Mouse (Mus musculus): ENCODE results near the gene Agbl1. TPM values are rescaled to one million over a fixed set of nuclear protein-coding genes. Genes with fewer than 3 reads are reported as not detected.

The Agbl1 gene
- polyA plus RNA-seq, 1 experiment from 2014 or later = not detected

GRCm38 (mm10) chr7:76411933-76412587, 182.4 kb downstream of the Agbl1 start:
- ATAC-seq (ENCODE audit: low FRiP score, low TSS enrichment) (no peak), DNase-seq (ENCODE audit: low spot score) (no peak)
- TF ChIP-seq CTCF (IDR thresholded peaks at IDR 0.05; ENCODE audit: low read depth) (no peak), EP300 (optimal IDR thresholded peaks at IDR 0.05) (no peak)
- Histone ChIP-seq H3K36me3 (ENCODE audit: control insufficient read depth, insufficient read depth, low read length) (no peaks in the 10 kb centered on the region), H3K4me1 (replicated peaks; ENCODE audit: control insufficient read depth, insufficient read depth) (no peaks in the 10 kb centered on the region), H3K27ac (replicated peaks) (no peak overlapping the region), H3K4me2 (replicated peaks; ENCODE audit: low read depth) (no peak overlapping the region), H3K27me3 (ENCODE audit: control insufficient read depth, insufficient read depth, low read length) (no peaks in the 10 kb centered on the region), H3K4me3 (ENCODE audit: low read depth, low read length) (no peak overlapping the region), H3K9me3 (ENCODE audit: control insufficient read depth, low read length) (no peaks in the 10 kb centered on the region), H3K9ac (ENCODE audit: low read length) (no peak overlapping the region)
- WGBS = 70% methylated on average over 4 of the region's 4 CpGs

- H3K36me3 ChIP-seq (ENCODE audit: control insufficient read depth, insufficient read depth, low read length) = no peaks in the 10 kb centered on the region
- no peaks in the 10 kb centered on the region for H3K27me3 ChIP-seq (ENCODE audit: control insufficient read depth, insufficient read depth, low read length)
- H3K9ac ChIP-seq (ENCODE audit: low read length) = no peak overlapping the region
- TF ChIP-seq CTCF (IDR thresholded peaks at IDR 0.05; ENCODE audit: low read depth) (no peak), EP300 (optimal IDR thresholded peaks at IDR 0.05) (no peak)
- no peak overlapping the region for H3K4me3 ChIP-seq (ENCODE audit: low read depth, low read length)
- no peaks in the 10 kb centered on the region for H3K9me3 ChIP-seq (ENCODE audit: control insufficient read depth, low read length)
- H3K4me1 ChIP-seq (replicated peaks; ENCODE audit: control insufficient read depth, insufficient read depth) = no peaks in the 10 kb centered on the region
- no peak for ATAC-seq (ENCODE audit: low FRiP score, low TSS enrichment)
- H3K27ac ChIP-seq (replicated peaks) = no peak overlapping the region
- no peak overlapping the region for H3K4me2 ChIP-seq (replicated peaks; ENCODE audit: low read depth)
- DNase-seq (ENCODE audit: low spot score) = no peak
- WGBS = 40% methylated on average over 3 of the region's 3 CpGs
Measured at GRCm38 (mm10) chr7:76416084-76416597, 186.5 kb downstream of the Agbl1 start.

GRCm38 (mm10) chr7:76438581-76438980, 208.9 kb downstream of the Agbl1 start:
- no peak for DNase-seq (ENCODE audit: low spot score)
- no peak for ATAC-seq (ENCODE audit: low FRiP score, low TSS enrichment)
- Histone ChIP-seq H3K4me2 (replicated peaks; ENCODE audit: low read depth) (no peak overlapping the region), H3K4me3 (ENCODE audit: low read depth, low read length) (no peak overlapping the region), H3K9ac (ENCODE audit: low read length) (no peak overlapping the region), H3K36me3 (ENCODE audit: control insufficient read depth, insufficient read depth, low read length) (no peaks in the 10 kb centered on the region), H3K27me3 (ENCODE audit: control insufficient read depth, insufficient read depth, low read length) (no peaks in the 10 kb centered on the region), H3K27ac (replicated peaks) (no peak overlapping the region), H3K9me3 (ENCODE audit: control insufficient read depth, low read length) (no peaks in the 10 kb centered on the region), H3K4me1 (replicated peaks; ENCODE audit: control insufficient read depth, insufficient read depth) (no peaks in the 10 kb centered on the region)
- TF ChIP-seq EP300 (optimal IDR thresholded peaks at IDR 0.05) (no peak), CTCF (IDR thresholded peaks at IDR 0.05; ENCODE audit: low read depth) (no peak)

- TF ChIP-seq CTCF (IDR thresholded peaks at IDR 0.05; ENCODE audit: low read depth) (no peak), EP300 (optimal IDR thresholded peaks at IDR 0.05) (no peak)
- H3K36me3 ChIP-seq (ENCODE audit: control insufficient read depth, insufficient read depth, low read length) = no peaks in the 10 kb centered on the region
- no peaks in the 10 kb centered on the region for H3K4me1 ChIP-seq (replicated peaks; ENCODE audit: control insufficient read depth, insufficient read depth)
- ATAC-seq (ENCODE audit: low FRiP score, low TSS enrichment) (no peak), DNase-seq (ENCODE audit: low spot score) (no peak)
- no peak overlapping the region for H3K27ac ChIP-seq (replicated peaks)
- H3K9me3 ChIP-seq (ENCODE audit: control insufficient read depth, low read length) = no peaks in the 10 kb centered on the region
- H3K9ac ChIP-seq (ENCODE audit: low read length) = no peak overlapping the region
- no peaks in the 10 kb centered on the region for H3K27me3 ChIP-seq (ENCODE audit: control insufficient read depth, insufficient read depth, low read length)
- no peak overlapping the region for H3K4me3 ChIP-seq (ENCODE audit: low read depth, low read length)
- 79% methylated on average over 4 of the region's 4 CpGs for WGBS
- no peak overlapping the region for H3K4me2 ChIP-seq (replicated peaks; ENCODE audit: low read depth)
Measured at GRCm38 (mm10) chr7:76438988-76439387, 209.3 kb downstream of the Agbl1 start.

- no peak overlapping the region for H3K4me2 ChIP-seq (replicated peaks; ENCODE audit: low read depth)
- DNase-seq (ENCODE audit: low spot score) = no peak
- no peaks in the 10 kb centered on the region for H3K27me3 ChIP-seq (ENCODE audit: control insufficient read depth, insufficient read depth, low read length)
- no peaks in the 10 kb centered on the region for H3K4me1 ChIP-seq (replicated peaks; ENCODE audit: control insufficient read depth, insufficient read depth)
- H3K9ac ChIP-seq (ENCODE audit: low read length) = no peak overlapping the region
- H3K4me3 ChIP-seq (ENCODE audit: low read depth, low read length) = no peak overlapping the region
- no peaks in the 10 kb centered on the region for H3K9me3 ChIP-seq (ENCODE audit: control insufficient read depth, low read length)
- WGBS = 62% methylated on average over 5 of the region's 5 CpGs
- no peak for TF ChIP-seq CTCF (IDR thresholded peaks at IDR 0.05; ENCODE audit: low read depth)
- no peak for TF ChIP-seq EP300 (optimal IDR thresholded peaks at IDR 0.05)
- ATAC-seq (ENCODE audit: low FRiP score, low TSS enrichment) = no peak
- H3K27ac ChIP-seq (replicated peaks) = no peak overlapping the region
- H3K36me3 ChIP-seq (ENCODE audit: control insufficient read depth, insufficient read depth, low read length) = no peaks in the 10 kb centered on the region
Measured at GRCm38 (mm10) chr7:76462361-76463001, 232.8 kb downstream of the Agbl1 start.

GRCm38 (mm10) chr7:76466427-76466826, 236.7 kb downstream of the Agbl1 start:
- WGBS = 67% methylated on average over 2 of the region's 2 CpGs
- Histone ChIP-seq H3K9me3 (ENCODE audit: control insufficient read depth, low read length) (no peaks in the 10 kb centered on the region), H3K4me2 (replicated peaks; ENCODE audit: low read depth) (no peak overlapping the region), H3K27ac (replicated peaks) (no peak overlapping the region), H3K4me1 (replicated peaks; ENCODE audit: control insufficient read depth, insufficient read depth) (no peaks in the 10 kb centered on the region), H3K27me3 (ENCODE audit: control insufficient read depth, insufficient read depth, low read length) (no peaks in the 10 kb centered on the region), H3K4me3 (ENCODE audit: low read depth, low read length) (no peak overlapping the region), H3K36me3 (ENCODE audit: control insufficient read depth, insufficient read depth, low read length) (no peaks in the 10 kb centered on the region), H3K9ac (ENCODE audit: low read length) (no peak overlapping the region)
- no peak for TF ChIP-seq EP300 (optimal IDR thresholded peaks at IDR 0.05)
- ATAC-seq (ENCODE audit: low FRiP score, low TSS enrichment) = no peak
- no peak for DNase-seq (ENCODE audit: low spot score)
